Mouse (Mus musculus): ENCODE measurements around the gene Gm14401.
A peak's percentile ranks its signal among the peaks of the same experiment; 100 is the strongest.
"Not testable (repeated sequence)": the region's sequence is repeated elsewhere in the genome, so short reads cannot be mapped to it uniquely, and the experiment has no call there.

The Gm14401 gene

DNA sequence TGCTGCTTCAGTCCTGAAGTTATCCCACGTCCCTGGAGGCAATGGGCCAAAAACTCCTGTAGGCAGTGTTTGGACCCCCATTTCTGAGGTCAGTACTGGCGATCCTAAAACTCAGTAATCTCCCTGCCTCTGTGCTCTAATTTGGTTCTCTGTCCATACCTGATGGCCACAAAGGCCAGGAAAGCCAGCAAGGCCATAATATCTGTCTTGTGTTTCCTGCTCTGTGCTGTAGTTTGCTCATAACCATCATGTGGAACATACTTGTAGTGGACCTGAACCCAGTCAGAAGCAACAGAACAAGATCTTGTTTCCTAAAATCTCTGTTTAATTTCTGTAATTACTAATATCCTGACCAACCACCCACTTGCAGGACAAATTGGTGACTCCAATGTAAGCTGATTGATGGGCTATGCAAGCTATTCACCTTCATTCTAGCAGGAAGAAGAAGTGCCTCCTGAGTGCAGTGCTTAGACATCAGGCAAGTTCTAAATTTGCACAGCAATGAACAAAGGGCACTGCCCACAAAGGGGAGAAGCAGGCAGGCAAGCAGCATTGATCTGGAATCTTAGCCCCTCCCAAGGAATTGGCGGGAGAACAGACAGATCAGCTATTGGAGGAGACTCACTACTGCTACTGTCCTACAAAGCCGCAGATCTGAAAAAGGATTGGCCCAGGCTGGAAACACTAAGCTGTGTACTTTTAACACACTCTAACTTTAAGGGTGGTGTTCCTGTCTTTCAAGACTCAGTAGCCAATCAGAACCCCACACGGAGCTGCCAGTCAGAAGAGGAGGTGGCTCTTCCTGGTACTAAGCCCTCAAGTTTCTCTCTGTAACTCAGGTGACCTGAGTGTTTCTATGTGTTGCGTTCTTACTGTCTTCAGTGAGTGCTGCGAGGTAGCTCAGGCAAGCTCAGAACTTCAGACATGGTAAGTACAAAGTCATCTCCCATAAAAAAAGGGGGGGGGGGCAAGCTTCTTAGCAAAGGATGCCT is at the start of gene Gm14401:
Gene Gm14401 (plus strand): TSS at position 889 of the 992 bp plus-strand sequence.
- DNase-seq (ENCODE audit: extremely low read depth, insufficient read length, low spot score) = peak; percentile 93

DNA sequence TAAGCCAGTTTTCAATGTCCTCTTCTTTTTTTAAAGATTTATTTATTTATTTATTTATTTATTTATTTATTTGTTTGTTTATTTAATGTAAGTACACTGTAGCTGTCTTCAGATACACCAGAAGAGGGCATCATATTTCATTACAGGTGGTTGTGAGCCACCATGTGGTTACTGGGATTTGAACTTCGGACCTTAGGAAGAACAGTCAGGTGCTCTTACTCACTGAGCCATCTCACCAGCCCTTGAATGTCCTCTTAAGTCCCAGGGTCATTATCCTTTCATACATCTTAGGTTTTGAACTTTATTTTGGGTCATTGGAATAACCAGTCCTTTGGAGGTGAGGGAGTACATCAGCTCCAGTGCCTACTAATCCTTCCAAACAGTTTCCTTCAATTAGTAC is 1.3 kb upstream of the Gm14401 start:
- DNase-seq (ENCODE audit: extremely low read depth, insufficient read length, low spot score) = peak; percentile 59

DNA sequence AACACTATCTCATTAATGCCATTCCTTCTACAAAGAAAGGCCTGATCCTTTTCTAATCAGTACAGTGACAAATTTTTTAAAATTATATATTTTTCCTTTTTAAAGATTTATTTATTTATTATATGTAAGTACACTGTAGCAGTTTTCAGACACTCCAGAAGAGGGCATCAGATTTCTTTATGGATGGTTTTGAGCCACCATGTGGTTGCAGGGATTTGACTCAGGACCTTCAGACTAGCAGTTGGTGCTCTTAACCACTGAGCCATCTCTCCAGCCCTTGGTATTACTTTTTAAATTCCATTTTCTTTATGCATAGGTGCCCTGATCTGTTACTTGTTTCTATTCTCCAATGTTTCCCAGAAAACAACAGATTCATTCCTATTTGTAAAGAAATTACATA is 895 bp downstream of the Gm14401 start:
- DNase-seq (ENCODE audit: extremely low read depth, insufficient read length, low spot score) = peak; percentile 84

DNA sequence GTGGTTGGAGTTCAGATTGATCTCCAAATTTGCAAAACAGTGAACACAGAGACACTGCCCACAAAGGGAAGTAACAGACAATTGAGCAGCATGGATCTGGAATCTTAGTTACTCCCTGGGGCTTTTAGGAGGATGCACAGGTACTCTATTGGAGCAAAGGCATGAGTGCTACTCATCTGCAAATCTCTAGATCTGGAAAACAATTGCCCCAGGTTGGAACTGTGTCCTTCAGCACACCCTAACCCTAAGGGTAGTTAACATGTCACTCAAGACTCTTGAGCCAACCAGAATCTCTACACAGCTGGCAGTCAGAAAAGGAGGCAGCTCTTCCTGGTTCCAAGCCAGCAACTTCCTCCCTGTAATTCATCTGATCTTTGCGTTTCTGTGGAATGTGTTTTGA is 5.7 kb downstream of the Gm14401 start:
- peak; percentile 71 for DNase-seq (ENCODE audit: extremely low read depth, insufficient read length, low spot score)

DNA sequence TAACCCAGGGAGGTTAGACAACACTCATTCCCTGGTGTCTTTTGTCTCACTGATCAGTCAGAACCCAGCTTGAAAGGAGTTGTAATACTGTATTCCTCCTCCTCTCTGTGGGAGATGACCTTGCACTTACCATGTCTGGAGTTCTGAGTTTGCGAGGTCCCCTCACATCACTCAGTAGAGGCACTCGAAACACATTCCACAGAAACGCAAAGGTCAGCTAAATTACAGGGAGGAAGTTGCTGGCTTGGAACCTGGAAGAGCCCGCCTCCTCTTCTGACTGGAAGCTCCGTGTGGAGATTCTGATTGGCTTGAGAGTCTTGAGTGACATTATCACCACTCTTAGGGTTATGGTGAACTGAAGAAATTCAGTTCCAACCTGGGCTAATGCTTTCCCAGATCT is 35.0 kb downstream of the Gm14401 start:
- not testable (repeated sequence) for DNase-seq (ENCODE audit: extremely low read depth, insufficient read length, low spot score)

DNA sequence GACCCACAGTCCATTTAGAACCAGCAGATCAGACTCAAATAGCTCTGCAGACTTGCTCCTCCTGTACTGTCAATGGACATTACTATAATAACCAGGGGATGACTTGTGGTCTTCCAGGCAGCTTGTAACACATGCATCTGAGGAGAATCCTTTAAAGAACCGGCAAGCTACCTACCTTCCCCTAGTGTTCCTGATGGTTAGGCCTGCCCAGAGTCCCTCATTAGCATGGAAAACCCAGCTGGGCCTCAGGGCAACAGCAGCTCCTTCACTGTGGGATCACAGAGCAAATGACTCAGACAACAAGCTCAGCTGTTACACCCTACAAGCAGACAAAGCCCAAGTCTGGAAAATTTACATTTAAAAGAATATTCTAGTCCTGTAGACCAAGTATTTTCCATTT is 55.0 kb downstream of the Gm14401 start:
- not testable (repeated sequence) for DNase-seq (ENCODE audit: extremely low read depth, insufficient read length, low spot score)
